Mouse (Mus musculus) cerebellum, adult 2 months (tissue): Measurements from ENCODE around the gene Shc1.

ENCODE experiments used
- CTCF ChIP-seq: fragments of 200-500 bp; IDR thresholded peaks from 2 replicates; pipeline ENCODE4 v1.5.1; 2011; ENCODE audit warnings: low read depth, mild to moderate bottlenecking, control low read depth, low read length, moderate library complexity, borderline replicate concordance; ENCODE audit not compliant: insufficient read depth
- POLR2A ChIP-seq: fragments of 200-500 bp; IDR thresholded peaks from 2 replicates; pipeline ENCODE4 v1.6.1; 2011; ENCODE audit warnings: low read length, control low read depth, borderline replicate concordance; ENCODE audit not compliant: insufficient read depth

- TF ChIP-seq POLR2A (no peak), CTCF (no peak)
These were observed at the start of gene Shc1, which contains the start of gene Cks1b for GRCm38 (mm10) chr3:89418170-89418860.
